Mouse (Mus musculus): Measurements from ENCODE around the gene E130114P18Rik. TPM values are rescaled to one million over a fixed set of nuclear protein-coding genes. Genes with fewer than 3 reads are reported as not detected.

E130114P18Rik gene
- polyA plus RNA-seq, 1 experiment from 2014 or later: 39.8 TPM

DNA sequence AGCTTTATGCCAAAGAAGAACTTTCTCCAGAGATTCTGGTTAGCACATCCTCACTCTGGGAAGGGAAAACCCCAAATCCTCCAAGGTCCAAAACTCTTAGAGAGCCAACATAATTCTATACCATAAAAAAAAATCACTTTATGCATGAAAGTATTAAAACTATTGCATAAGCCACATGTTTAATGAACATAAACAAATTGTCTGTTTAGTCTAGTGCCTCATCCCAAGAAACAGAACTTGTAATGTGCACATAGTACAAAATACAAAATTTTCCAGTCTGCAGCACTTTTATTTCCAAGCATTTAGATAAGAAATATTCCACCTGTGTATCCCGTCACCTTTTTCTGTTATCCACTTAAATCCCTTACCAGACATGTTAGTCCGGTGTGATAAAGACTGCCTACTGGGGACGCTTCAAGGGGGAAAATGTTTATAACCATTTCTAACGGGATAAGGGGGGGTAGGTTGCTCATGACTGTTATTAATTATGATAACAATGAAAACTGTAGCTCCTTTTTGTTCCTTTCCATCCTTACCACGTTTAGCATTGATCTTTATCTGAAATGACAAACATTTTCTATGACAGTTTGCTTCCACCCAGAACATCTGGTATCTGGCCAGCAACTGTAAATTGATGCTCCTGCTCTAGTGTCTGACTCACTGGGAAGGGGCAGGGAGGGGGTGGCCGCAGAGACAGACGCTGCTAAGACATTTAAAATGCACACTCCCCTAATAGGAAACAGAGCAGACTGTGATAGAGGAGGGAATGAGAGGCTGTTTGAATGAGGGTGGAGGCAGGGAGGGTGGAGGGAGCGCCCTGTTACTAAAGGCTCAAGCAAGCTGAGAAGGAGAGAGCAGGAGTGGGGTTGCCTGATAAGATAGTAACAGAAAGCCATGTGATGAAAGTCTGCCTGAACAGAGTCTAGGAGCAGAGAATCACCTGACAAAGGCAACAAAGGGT is 176.7 kb downstream of the E130114P18Rik start:
- H3K27ac ChIP-seq (replicated peaks): peak overlapping the region; percentile 63
- no peaks in the 10 kb centered on the region for H3K36me3 ChIP-seq
- H3K4me2 ChIP-seq (replicated peaks): no peak overlapping the region
- H3K27me3 ChIP-seq: no peaks in the 10 kb centered on the region
- no peaks in the 10 kb centered on the region for H3K9me3 ChIP-seq
- no peak overlapping the region for H3K9ac ChIP-seq (replicated peaks)
- WGBS: 39% methylated on average over 8 of the region's 8 CpGs
- H3K4me1 ChIP-seq: peaks cover 20% of the 10 kb centered on the region
- peak; percentile 63 for ATAC-seq (replicated peaks)
- no peak overlapping the region for H3K4me3 ChIP-seq

GRCm38 (mm10) chr4:97597443-97597842 is 180.4 kb downstream of the E130114P18Rik start:
- 95% methylated on average over 1 of the region's 1 CpGs for WGBS
- H3K36me3 ChIP-seq: no peaks in the 10 kb centered on the region
- no peak for ATAC-seq (replicated peaks)

DNA sequence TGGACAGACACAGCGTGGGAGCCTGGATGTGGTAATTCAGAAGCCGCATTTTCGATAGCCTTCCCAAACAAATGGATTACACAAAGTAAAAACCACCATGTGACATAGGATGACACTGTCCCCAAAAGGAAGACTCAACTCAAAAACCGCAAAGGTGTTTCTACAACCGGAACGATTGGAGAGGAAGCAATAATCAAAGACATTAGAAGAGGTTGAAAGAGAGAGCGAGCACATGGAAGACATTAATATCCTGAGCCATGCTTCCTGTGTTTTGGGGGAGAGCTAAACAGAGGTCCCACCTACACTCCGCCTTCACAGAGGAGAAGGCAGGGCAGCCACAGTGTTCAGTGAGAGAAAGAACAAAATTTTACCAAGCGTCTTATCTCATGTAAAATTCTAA is 181.5 kb downstream of the E130114P18Rik start:
- WGBS: 91% methylated on average over 9 of the region's 9 CpGs
- H3K4me2 ChIP-seq (replicated peaks): no peak overlapping the region

More at GRCm38 (mm10) chr4:97597443-97597842, 180.4 kb downstream of the E130114P18Rik start:
- Histone ChIP-seq H3K4me3 (no peak overlapping the region), H3K27me3 (no peaks in the 10 kb centered on the region), H3K4me1 (peaks cover 16% of the 10 kb centered on the region), H3K9me3 (no peaks in the 10 kb centered on the region), H3K27ac (replicated peaks) (no peak overlapping the region), H3K9ac (replicated peaks) (no peak overlapping the region), H3K4me2 (replicated peaks) (no peak overlapping the region)

GRCm38 (mm10) chr4:97593869-97594268 is 184.0 kb downstream of the E130114P18Rik start:
- no peak for ATAC-seq (replicated peaks)
- 73% methylated on average over 5 of the region's 5 CpGs for WGBS
- Histone ChIP-seq H3K4me2 (replicated peaks) (no peak overlapping the region), H3K4me3 (no peak overlapping the region), H3K36me3 (no peaks in the 10 kb centered on the region), H3K9ac (replicated peaks) (no peak overlapping the region), H3K9me3 (no peaks in the 10 kb centered on the region), H3K4me1 (no peaks in the 10 kb centered on the region), H3K27me3 (no peaks in the 10 kb centered on the region), H3K27ac (replicated peaks) (no peak overlapping the region)

More for the DNA sequence above, 181.5 kb downstream of the E130114P18Rik start:
- Histone ChIP-seq H3K9me3 (no peaks in the 10 kb centered on the region), H3K27me3 (no peaks in the 10 kb centered on the region), H3K9ac (replicated peaks) (no peak overlapping the region), H3K4me3 (no peak overlapping the region), H3K27ac (replicated peaks) (no peak overlapping the region), H3K4me1 (peaks cover 6% of the 10 kb centered on the region), H3K36me3 (no peaks in the 10 kb centered on the region)
- ATAC-seq (replicated peaks): no peak

- no peak overlapping the region for H3K4me2 ChIP-seq (replicated peaks)
- no peak overlapping the region for H3K27ac ChIP-seq (replicated peaks)
- no peaks in the 10 kb centered on the region for H3K27me3 ChIP-seq
- no peak overlapping the region for H3K4me3 ChIP-seq
- no peaks in the 10 kb centered on the region for H3K9me3 ChIP-seq
- no peak overlapping the region for H3K9ac ChIP-seq (replicated peaks)
- H3K4me1 ChIP-seq: peaks cover 16% of the 10 kb centered on the region
- 81% methylated on average over 1 of the region's 1 CpGs for WGBS
- no peaks in the 10 kb centered on the region for H3K36me3 ChIP-seq
- no peak for ATAC-seq (replicated peaks)
Measured at GRCm38 (mm10) chr4:97589790-97590189, 188.1 kb downstream of the E130114P18Rik start.

DNA sequence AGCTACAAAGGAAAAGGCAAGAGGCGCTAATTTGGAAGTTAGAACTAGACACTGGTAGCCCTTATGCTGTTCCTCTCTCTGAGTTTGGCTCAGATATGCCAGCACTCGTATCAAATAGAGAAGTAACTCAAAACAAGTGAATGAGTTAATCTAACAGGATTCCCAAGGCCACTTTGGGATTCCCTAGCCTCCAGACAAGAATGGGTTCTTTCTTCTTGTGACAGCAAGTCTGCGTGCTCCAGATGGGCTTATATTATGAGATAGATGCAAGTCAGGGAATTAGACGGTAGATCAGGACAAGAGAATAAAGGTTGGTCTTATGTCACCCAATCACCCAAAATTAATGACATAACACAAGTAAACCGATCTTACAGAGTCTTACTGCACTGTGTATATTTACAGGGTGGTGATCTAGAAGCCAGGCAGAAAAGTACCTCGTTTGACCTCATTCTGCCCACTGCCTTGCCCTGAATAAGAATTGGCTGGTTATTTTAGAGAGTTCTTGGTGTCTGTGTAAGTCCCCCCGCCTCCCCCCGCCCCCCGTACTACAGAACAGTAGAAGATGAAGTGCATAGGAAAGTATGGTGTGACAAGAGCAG is 190.4 kb downstream of the E130114P18Rik start:
- Histone ChIP-seq H3K9ac (replicated peaks) (no peak overlapping the region), H3K4me2 (replicated peaks) (no peak overlapping the region), H3K27ac (replicated peaks) (peak overlapping the region; percentile 6), H3K27me3 (no peaks in the 10 kb centered on the region), H3K4me1 (peaks cover 28% of the 10 kb centered on the region), H3K9me3 (no peaks in the 10 kb centered on the region), H3K4me3 (no peak overlapping the region), H3K36me3 (no peaks in the 10 kb centered on the region)
- WGBS: 46% methylated on average over 9 of the region's 9 CpGs
- ATAC-seq (replicated peaks): 0 out of 2 replicates have a peak, but pooled peaks have one; percentile 20

DNA sequence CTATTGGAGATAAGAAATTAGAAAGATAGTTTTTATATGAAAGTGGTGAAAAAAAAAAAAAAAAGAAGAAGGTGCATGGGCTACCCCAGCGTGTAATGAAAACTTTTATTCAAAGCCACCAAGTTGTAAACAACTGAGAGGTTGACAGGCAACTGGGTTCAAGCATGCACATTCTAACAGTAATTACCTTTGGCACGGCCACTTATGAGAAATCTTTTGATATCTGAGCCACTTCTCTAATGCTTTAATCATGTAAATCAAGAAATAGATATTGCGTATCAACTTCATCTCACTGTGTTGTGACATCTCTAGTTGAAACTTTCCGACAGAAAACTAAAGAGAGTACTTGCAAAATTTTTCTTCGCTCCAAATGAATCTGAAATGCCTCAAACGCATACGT is 192.7 kb downstream of the E130114P18Rik start:
- peak overlapping the region; percentile 46 for H3K4me2 ChIP-seq (replicated peaks)
- no peaks in the 10 kb centered on the region for H3K27me3 ChIP-seq
- H3K4me1 ChIP-seq: peaks cover 41% of the 10 kb centered on the region
- peak overlapping the region; percentile 14; the same call in 1 of the 2 replicates for H3K4me3 ChIP-seq
- H3K36me3 ChIP-seq: no peaks in the 10 kb centered on the region
- 14% methylated on average over 7 of the region's 7 CpGs for WGBS
- no peaks in the 10 kb centered on the region for H3K9me3 ChIP-seq
- H3K9ac ChIP-seq (replicated peaks): no peak overlapping the region
- ATAC-seq (replicated peaks): no peak
- peak overlapping the region; percentile 32 for H3K27ac ChIP-seq (replicated peaks)

GRCm38 (mm10) chr4:97584445-97585130 is 193.3 kb downstream of the E130114P18Rik start:
- Histone ChIP-seq H3K27ac (replicated peaks) (peak overlapping the region; percentile 90), H3K9ac (replicated peaks) (peak overlapping the region; percentile 45), H3K4me3 (peak overlapping the region; percentile 36), H3K27me3 (no peaks in the 10 kb centered on the region), H3K9me3 (no peaks in the 10 kb centered on the region), H3K36me3 (no peaks in the 10 kb centered on the region), H3K4me1 (peaks cover 44% of the 10 kb centered on the region), H3K4me2 (replicated peaks) (peak overlapping the region; percentile 46)
- 7% methylated on average over 9 of the region's 9 CpGs for WGBS
- ATAC-seq (replicated peaks): no peak

DNA sequence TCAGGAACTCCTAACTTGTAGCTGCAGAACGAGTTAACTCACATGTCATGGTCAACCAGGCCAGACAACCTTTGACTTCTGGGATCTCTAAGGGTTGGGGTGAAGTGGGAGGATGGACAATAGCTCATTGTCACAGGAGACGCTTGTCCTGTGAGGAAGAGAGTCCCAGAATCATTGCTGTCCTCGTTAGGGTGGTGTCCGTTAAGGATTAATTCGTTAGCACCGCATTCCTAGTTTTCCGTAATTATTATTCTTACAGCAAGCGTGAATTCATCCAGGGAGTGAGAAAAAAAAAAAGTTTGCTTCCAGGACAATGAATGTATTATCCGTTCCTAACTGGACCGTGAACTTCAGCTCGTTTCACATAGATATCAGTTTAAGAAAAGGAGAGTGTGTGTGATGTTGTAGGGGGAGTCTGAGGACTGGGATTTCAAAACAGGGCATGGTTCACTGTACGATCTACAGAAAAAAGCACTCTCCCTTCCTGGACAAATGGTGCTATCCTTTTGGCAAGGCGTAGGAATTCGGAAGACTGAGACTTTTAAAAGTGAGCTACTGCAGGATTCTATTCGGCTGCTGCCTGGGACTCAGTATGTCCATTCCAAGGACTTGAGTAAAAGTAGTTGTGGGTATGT is 195.0 kb downstream of the E130114P18Rik start:
- H3K9ac ChIP-seq (replicated peaks): peak overlapping the region; percentile 45
- 6% methylated on average over 15 of the region's 15 CpGs for WGBS
- ATAC-seq (replicated peaks): peak; percentile 53

DNA sequence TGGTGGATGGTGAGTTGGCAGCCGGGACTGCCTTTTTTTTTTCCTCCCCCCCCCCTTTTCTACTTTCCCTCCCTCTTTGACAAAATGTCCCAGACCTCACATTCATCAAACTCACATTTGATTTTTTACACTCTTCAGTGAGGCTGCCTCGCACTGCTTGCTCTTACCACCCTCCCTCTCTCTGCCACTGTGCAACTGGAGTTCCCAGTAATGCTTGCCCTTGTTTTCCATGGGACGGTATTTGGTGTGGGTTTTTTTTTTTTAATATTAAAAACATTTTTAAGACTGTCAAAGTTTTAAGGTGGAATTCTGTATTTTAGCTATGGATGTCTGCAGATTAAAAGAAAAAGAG is 195.8 kb downstream of the E130114P18Rik start:
- Histone ChIP-seq H3K27me3 (no peaks in the 10 kb centered on the region), H3K36me3 (no peaks in the 10 kb centered on the region), H3K9me3 (no peaks in the 10 kb centered on the region), H3K9ac (replicated peaks) (peak overlapping the region; percentile 45), H3K4me1 (peaks cover 63% of the 10 kb centered on the region), H3K4me3 (peak overlapping the region; percentile 36), H3K27ac (replicated peaks) (peak overlapping the region; percentile 90), H3K4me2 (replicated peaks) (peak overlapping the region; percentile 46)
- peak; percentile 57 for ATAC-seq (replicated peaks)
- 18% methylated on average over 3 of the region's 3 CpGs for WGBS

More for the DNA sequence above, 195.0 kb downstream of the E130114P18Rik start:
- Histone ChIP-seq H3K27ac (replicated peaks) (peak overlapping the region; percentile 90), H3K9me3 (no peaks in the 10 kb centered on the region), H3K4me3 (peak overlapping the region; percentile 36), H3K4me2 (replicated peaks) (peak overlapping the region; percentile 46), H3K36me3 (no peaks in the 10 kb centered on the region), H3K27me3 (no peaks in the 10 kb centered on the region), H3K4me1 (peaks cover 61% of the 10 kb centered on the region)

- peak overlapping the region; percentile 45 for H3K9ac ChIP-seq (replicated peaks)
- peak overlapping the region; percentile 36 for H3K4me3 ChIP-seq
- WGBS: 15% methylated on average over 12 of the region's 12 CpGs
- no peaks in the 10 kb centered on the region for H3K9me3 ChIP-seq
- peaks cover 64% of the 10 kb centered on the region for H3K4me1 ChIP-seq
- no peaks in the 10 kb centered on the region for H3K27me3 ChIP-seq
- H3K36me3 ChIP-seq: no peaks in the 10 kb centered on the region
- peak; percentile 55 for ATAC-seq (replicated peaks)
- H3K4me2 ChIP-seq (replicated peaks): peak overlapping the region; percentile 46
- peak overlapping the region; percentile 90 for H3K27ac ChIP-seq (replicated peaks)
Measured at GRCm38 (mm10) chr4:97581314-97582063, 196.4 kb downstream of the E130114P18Rik start.

All from forebrain, embryonic 15.5 days (tissue).